17 mouse cellular contexts compared by ENCODE assay signal in the genomic region with DNA sequence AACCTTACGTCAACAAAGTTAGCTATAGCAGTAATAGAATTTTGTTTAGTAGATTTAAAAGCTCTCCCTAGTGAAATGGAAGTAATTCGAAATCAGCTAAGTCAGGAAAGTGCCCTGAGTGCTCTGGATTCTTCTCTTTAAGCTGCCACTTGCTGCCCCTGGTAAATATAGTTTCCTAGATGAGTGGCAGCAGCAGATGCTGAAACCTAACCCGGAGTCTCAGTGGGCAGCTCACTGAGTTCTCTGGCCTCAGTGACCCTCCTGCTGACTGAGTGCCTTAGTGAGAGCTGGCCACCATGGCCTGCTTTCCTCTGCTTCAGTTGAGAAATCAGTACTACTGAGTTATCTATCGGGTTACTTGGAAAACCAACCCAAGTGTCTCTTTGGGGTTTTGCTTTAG. TPM values are rescaled to one million over a fixed set of nuclear protein-coding genes. Genes with fewer than 3 reads are reported as not detected.
A peak's percentile ranks its signal among the peaks of the same experiment; 100 is the strongest.
DNase-seq lines count a peak whose midpoint lies in the region; ATAC-seq and TF ChIP-seq lines count a peak whose summit lies in the region.
"Had no signal": no experiment of that assay in that cellular context is flagged by ENCODE, and none has a peak within 500 bp of the region (broad histone marks: within the 10 kb centered on the region; RNA-seq: fewer than 3 reads in every experiment).

No protein-coding gene starts in this region.

- peak; percentile 20 for DNase-seq in forelimb bud, embryonic 11.5 days (ENCODE audit: low read depth, low spot score)
- DNase-seq in gastrocnemius, postnatal 4 days (ENCODE audit: low spot score in 2 of 2), result peak; percentile 23 to 52
- no peak for DNase-seq in cerebellum, adult 11-12 months
- DNase-seq in cerebellum, adult 2 months, result no peak
- DNase-seq: adrenal gland, postnatal 14 days; B cell, adult 2 months; cerebellum, adult 9-10 months; kidney, adult 8-10 months; kidney, postnatal 4 days; liver, embryonic 13.5 days; midbrain, embryonic 14.5 days had no signal

- H3K79me2 ChIP-seq in C2C12 (ENCODE audit: control insufficient read depth, insufficient read depth), result peaks cover 27% of the 10 kb centered on the region

- no peak overlapping the region for H3K4me3 ChIP-seq in heart, embryonic 12.5 days
- no peak overlapping the region for H3K4me3 ChIP-seq in heart, embryonic 11.5 days (ENCODE audit: low read depth, low read length)
- no peak overlapping the region for H3K4me3 ChIP-seq in C2C12 (ENCODE audit: insufficient read depth, poor library complexity, severe bottlenecking)
- no peak overlapping the region for H3K4me3 ChIP-seq in cerebellum, adult 2 months (replicated peaks; ENCODE audit: insufficient read depth, low read depth, low read length)
- H3K4me3 ChIP-seq: liver, embryonic 13.5 days; lung, embryonic 15.5 days had no signal

- no peak overlapping the region for H3ac ChIP-seq in C2C12 (ENCODE audit: control insufficient read depth, insufficient read length, low read depth)

- H3K36me3 ChIP-seq in heart, embryonic 12.5 days, result no peaks in the 10 kb centered on the region
- H3K36me3 ChIP-seq in heart, embryonic 11.5 days (ENCODE audit: control insufficient read depth, insufficient read depth, low read length), result no peaks in the 10 kb centered on the region
- peaks cover 3% of the 10 kb centered on the region for H3K36me3 ChIP-seq in C2C12 (ENCODE audit: control insufficient read depth, insufficient read depth)
- H3K36me3 ChIP-seq: liver, embryonic 13.5 days; lung, embryonic 15.5 days had no signal

- no peak for ATAC-seq in heart, embryonic 12.5 days (ENCODE audit: insufficient number of reproducible peaks, low FRiP score)
- ATAC-seq in heart, embryonic 11.5 days (replicated peaks; ENCODE audit: insufficient number of reproducible peaks, low FRiP score, low TSS enrichment), result no peak
- ATAC-seq: forebrain, embryonic 14.5 days; inflammation-experienced regulatory T-cells, adult 6 months had no signal

- no peak overlapping the region for H3K4me2 ChIP-seq in heart, embryonic 12.5 days
- no peak overlapping the region for H3K4me2 ChIP-seq in heart, embryonic 11.5 days
- H3K4me2 ChIP-seq: liver, embryonic 13.5 days; lung, embryonic 15.5 days had no signal

- peak overlapping the region; percentile 33; the same call in 1 of the 2 replicates for H3K27ac ChIP-seq in heart, embryonic 12.5 days (ENCODE audit: poor library complexity, severe bottlenecking)
- H3K27ac ChIP-seq in heart, embryonic 11.5 days (ENCODE audit: low read depth, low read length), result no peak overlapping the region
- H3K27ac ChIP-seq in cerebellum, adult 2 months (ENCODE audit: insufficient read depth, low read length), result no peak overlapping the region
- H3K27ac ChIP-seq: liver, embryonic 13.5 days; lung, embryonic 15.5 days had no signal

- no peaks in the 10 kb centered on the region for H3K79me3 ChIP-seq in C2C12 (ENCODE audit: low read depth)

- H3K9ac ChIP-seq in heart, embryonic 12.5 days, result no peak overlapping the region
- no peak overlapping the region for H3K9ac ChIP-seq in heart, embryonic 11.5 days (ENCODE audit: low read depth, low read length)
- H3K9ac ChIP-seq: liver, embryonic 13.5 days; lung, embryonic 15.5 days had no signal

- no peaks in the 10 kb centered on the region for H3K27me3 ChIP-seq in heart, embryonic 12.5 days (replicated peaks)
- no peaks in the 10 kb centered on the region for H3K27me3 ChIP-seq in heart, embryonic 11.5 days (ENCODE audit: control insufficient read depth, insufficient read depth, low read length)
- H3K27me3 ChIP-seq in C2C12 (ENCODE audit: control insufficient read depth, insufficient read depth, insufficient read length), result no peaks in the 10 kb centered on the region
- H3K27me3 ChIP-seq in cerebellum, adult 2 months (ENCODE audit: control insufficient read depth, insufficient read depth, low read length), result no peaks in the 10 kb centered on the region
- H3K27me3 ChIP-seq: liver, embryonic 13.5 days; lung, embryonic 15.5 days had no signal

- TF ChIP-seq POLR2A in cerebellum, adult 2 months (IDR thresholded peaks at IDR 0.05; ENCODE audit: borderline replicate concordance, insufficient read depth, low read length), result no peak

- TF ChIP-seq CTCF in C2C12 (IDR thresholded peaks at IDR 0.05; ENCODE audit: control insufficient read depth, insufficient read depth, insufficient read length), result no peak
- TF ChIP-seq CTCF in cerebellum, adult 2 months (IDR thresholded peaks at IDR 0.05; ENCODE audit: borderline replicate concordance, insufficient read depth, low read depth, low read length), result no peak

- H3K9me3 ChIP-seq in heart, embryonic 12.5 days (replicated peaks), result no peaks in the 10 kb centered on the region
- H3K9me3 ChIP-seq in heart, embryonic 11.5 days (replicated peaks; ENCODE audit: control insufficient read depth, low read length), result no peaks in the 10 kb centered on the region
- H3K9me3 ChIP-seq: liver, embryonic 13.5 days; lung, embryonic 15.5 days had no signal

- H3K4me1 ChIP-seq in heart, embryonic 12.5 days (replicated peaks), result peaks cover 21% of the 10 kb centered on the region
- H3K4me1 ChIP-seq in heart, embryonic 11.5 days (ENCODE audit: control insufficient read depth, insufficient read depth, low read length), result peaks cover 10% of the 10 kb centered on the region
- peaks cover 2% of the 10 kb centered on the region; the same call in 1 of the 2 replicates for H3K4me1 ChIP-seq in cerebellum, adult 2 months (ENCODE audit: control insufficient read depth, insufficient read depth, low read length)
- H3K4me1 ChIP-seq: liver, embryonic 13.5 days; lung, embryonic 15.5 days had no signal

- 64% methylated on average over 4 of the region's 4 CpGs for WGBS in heart, embryonic 12.5 days
- 66% methylated on average over 4 of the region's 4 CpGs for WGBS in heart, embryonic 11.5 days (ENCODE audit: insufficient replicate concordance)
- 70% methylated on average over 4 of the region's 4 CpGs for WGBS in cerebellum, adult 2 months

TF ChIP-seq in C2C12, 6 proteins besides CTCF, POLR2A, EP300 and RAD21:
- TF ChIP-seq MYOD1 (IDR thresholded peaks at IDR 0.05; ENCODE audit: control insufficient read depth, insufficient read length, low read depth) (peak; percentile 99), USF1 (IDR thresholded peaks at IDR 0.05; ENCODE audit: low read depth) (no peak)

RNA-seq across cellular contexts. Expression of a gene that starts 37.3 kb away (rescaled TPM):
- 25.4 and 28.1 TPM in 2 replicates for polyA plus RNA-seq in heart, embryonic 12.5 days (2016; fragmentation: Nextera tagmentation; extraction: Ambion mirVana)
- polyA plus RNA-seq in heart, embryonic 11.5 days (2014; fragmentation: Nextera tagmentation; extraction: Ambion mirVana), result 17.9 TPM in 2 replicates
- 20.4 TPM for polyA plus RNA-seq in C2C12 (2012; fragmentation: generic; extraction: Trizol)
- total RNA-seq in gastrocnemius, postnatal 4 days (2021), result 100 to 1,000 TPM; 199 to 207 TPM
- polyA plus RNA-seq in cerebellum, adult 2 months (2012; rRNA removed), result 25.7 and 28.6 TPM in 2 replicates
- polyA plus RNA-seq: inflammation-experienced regulatory T-cells, adult 6 months had no signal

Comparison
In these comparisons a context has a peak if more than half of its experiments do, and no peak if none do; other contexts are left out.
1. DNase-seq: peak in forelimb bud, embryonic 11.5 days (single experiment) and gastrocnemius, postnatal 4 days (2 of 2); none in cerebellum, adult 11-12 months (single experiment) and cerebellum, adult 2 months (0 of 2).